Mouse (Mus musculus): ENCODE measurements around the gene Tmem221.
"Not testable (repeated sequence)": the region's sequence is repeated elsewhere in the genome, so short reads cannot be mapped to it uniquely, and the experiment has no call there.

Tmem221 gene

GRCm38 (mm10) chr8:71547590-71547989, 11.1 kb downstream of the Tmem221 start:
- no peak for DNase-seq (ENCODE audit: low spot score)

DNA sequence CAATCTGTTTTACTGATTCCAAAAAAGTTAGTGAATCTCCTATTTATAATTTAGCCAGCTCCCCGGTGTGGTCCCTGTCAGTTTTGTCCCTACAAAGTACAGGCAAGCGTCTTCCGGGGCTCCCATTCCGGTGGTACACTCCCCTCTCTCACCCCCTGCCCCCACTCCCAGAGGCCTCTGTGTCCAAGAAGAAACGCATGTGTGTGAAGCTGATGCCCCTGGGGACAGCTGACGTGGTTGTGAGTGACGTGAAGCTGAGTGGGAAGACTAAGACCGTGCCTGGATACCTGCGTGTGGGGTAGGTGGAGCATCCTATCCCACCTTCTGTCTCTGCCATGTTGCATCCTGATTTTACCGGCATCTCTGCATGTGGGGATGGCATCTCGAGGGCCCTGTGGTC, 13.6 kb downstream of the Tmem221 start:
- no peak for DNase-seq (ENCODE audit: low spot score)

GRCm38 (mm10) chr8:71543755-71544154, 14.9 kb downstream of the Tmem221 start:
- no peak for DNase-seq (ENCODE audit: low spot score)

DNA sequence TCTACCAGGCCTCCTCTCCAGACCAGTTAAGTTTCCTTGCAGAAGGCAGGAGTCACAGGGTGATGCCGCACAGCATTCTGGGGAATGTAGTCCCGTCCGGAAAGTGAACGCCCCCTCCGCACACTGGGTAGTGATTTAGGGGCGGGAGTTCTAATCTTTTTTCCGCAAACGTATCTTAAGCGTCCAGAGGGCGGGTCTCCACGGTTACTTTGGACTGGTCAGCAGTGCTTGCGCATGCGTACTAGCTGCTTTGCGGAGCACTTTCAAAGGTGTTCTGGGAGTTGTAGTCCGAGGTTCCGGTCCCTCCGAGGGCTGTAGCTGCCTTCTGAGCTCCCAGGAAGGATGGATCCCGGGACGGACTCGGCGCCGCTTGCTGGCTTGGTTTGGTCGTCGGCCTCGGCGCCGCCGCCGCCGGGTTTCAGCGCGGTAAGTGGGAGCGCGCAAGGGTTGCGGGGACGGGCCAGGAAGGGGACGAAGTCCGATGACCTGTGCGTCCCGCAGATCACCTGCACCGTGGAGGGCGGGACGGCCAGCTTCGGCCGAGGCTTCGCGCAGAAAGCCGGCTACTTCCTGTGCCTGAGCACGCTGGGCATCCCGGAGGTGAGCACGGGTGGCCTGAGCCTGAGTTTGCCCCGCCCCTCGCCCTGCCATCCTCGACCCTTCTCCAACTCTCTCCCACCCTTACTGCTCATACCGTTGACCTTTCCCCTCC, 15.9 kb downstream of the Tmem221 start, which contains the start of gene Mvb12a:
Gene Mvb12a (plus strand): TSS at position 291 of the 712 bp plus-strand sequence.
- DNase-seq (ENCODE audit: low spot score) = peak; percentile 93

DNA sequence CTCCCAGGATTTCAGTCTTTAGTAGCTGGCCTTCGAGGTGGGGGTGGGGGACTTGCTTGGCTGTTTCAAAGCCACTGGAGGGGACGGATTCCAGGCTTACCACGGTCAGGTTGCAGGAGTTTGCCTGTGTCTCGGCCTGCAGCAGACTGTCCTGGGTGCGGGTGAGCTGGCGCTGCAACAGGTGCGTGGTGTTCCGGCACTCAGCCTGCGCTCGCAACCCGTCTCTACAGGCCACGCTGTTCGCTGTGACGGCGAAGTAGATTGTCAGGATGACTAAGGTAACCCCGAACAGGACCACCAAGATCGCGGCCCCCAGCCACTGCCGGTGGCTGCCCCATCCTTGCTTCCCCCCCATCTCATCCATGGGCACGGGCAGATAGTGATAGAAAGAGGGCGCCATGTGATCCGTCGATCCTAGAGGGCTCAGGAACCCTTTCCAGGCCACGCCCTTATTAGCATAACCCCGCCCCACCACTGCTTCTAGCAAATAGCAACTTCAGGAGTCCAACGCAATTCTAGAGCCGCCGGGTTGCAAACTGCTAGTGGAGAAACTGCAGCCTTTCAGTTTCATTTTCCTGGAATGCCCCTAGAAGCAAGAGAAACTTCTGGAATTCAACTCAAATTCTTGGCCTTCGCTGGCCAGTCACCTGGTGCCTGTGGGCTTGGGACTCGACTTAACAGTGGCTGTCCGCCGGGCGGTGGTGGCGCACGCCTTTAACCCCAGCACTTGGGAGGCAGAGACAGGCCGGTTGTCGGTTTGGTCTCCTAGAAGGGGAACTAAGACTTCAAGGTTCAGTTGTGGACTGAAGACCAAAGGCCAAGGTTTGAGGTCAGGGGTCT, 21.4 kb downstream of the Tmem221 start, which contains the start of gene Bst2:
Gene Bst2 (minus strand): TSS at position 429 of the 840 bp plus-strand sequence.
- peak; percentile 86 for DNase-seq (ENCODE audit: low spot score)

DNA sequence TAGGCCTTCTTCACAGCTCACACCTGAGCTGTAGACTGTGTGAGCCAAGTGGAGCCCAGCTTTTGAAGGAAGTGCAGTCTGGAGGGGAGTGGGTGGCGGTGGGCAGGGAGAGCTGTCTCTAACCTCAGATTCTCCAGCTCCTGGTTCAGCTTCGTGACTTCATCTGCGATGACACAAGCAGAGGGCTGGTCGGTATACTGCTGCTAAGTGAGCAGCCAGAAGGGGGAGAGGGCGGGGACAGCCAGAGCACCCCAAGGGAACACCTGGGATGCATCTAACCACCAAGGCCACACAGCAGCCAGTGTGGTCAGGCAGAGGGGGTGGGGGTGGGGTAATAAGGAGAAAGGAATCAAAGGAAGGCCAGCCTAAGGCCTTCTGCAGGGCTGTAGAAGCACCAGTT, 23.0 kb downstream of the Tmem221 start:
- no peak for DNase-seq (ENCODE audit: low spot score)

DNA sequence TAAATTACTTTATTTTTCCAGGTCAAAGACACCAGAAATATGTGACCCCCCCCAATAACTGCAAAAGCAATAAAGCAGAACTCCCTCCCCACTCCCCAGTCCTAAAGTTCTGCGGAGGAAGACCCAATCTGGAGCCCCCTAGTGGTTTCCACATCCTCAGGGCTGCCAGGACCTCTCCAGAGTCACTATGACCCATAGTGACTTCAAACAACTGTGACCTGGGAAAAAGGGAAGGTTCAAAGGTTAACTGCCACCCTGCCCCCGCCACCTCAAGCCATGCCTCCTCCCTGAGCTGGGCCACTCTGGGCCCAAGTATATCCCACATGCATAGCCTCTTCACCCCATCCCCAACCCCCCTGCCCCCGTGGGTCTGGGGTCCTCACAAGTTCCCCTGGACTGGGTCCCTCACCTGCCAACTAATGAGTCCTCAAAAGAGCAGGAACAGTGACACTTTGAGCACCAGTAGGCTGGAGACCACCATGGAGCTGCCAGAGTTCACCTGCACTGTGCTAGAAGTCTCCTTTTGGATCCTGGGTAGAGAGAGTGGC, 24.3 kb downstream of the Tmem221 start:
- DNase-seq (ENCODE audit: low spot score) = no peak

DNA sequence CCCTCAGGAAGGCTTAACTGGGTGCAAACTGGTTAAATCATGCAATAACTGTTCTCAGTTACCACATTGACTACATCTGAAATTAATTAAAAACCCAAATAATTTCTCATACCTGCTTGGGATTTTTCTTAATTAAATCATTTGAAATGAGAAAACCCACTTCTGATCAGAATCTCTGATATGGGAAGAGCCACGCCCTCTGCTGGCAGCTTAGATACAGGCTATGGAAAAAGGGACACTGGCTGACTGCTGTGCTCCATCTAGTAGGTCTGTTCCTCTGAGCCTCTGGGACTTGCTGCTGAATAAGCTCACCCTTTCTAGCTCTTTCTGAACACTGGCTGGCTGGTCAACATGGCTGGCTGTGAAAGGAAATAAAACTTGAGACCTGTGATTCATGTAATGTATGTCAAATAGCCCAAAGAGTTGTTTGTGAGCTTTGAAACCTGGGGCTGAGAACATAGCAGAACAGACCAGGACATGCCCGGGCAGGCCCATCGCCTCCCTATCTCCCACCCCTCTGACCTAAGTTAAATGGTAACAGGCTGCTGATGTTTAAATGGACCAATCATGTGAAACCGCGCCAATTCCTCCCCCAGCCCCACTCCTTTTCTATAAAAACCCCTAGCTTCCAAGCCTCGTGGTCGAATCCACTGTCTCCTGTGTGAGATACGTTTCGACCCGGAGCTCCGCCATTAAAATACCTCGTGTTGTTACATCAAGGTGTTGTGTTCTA, 27.8 kb downstream of the Tmem221 start:
- not testable (repeated sequence) for DNase-seq (ENCODE audit: low spot score)

DNA sequence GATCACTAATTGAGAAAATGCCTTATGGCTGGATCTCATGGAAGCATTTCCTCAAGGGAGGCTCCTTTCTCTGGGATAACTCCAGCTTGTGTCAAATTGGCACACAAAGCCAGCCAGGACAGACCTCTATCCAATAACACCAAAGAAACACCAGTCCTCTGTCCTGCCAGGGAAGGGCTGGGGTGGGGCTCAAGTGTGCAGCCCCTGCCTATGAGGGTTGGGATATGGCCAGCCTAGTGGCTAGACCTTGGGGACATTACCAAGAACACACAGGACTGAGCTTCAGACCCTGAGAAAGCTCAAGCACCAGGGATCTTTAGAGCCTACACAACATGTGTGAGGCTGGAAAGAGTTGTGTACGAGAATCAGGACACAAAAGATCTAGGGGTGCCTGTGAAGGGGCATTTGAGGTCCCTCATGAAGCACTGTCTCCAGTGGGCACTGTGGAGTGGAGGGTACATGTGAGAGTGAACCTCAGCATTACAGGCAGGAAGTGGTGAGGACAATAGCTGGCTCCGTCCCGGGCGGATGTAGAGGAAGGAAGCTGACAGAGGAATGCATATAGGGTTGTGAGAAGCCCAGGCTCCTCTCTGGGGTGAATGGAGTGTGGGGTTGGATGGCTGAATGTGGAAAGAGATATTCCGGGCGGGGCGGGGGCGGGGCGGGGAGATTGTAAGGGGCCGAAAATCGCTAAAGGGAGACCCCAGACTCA, 30.2 kb downstream of the Tmem221 start:
- DNase-seq (ENCODE audit: low spot score) = no peak

DNA sequence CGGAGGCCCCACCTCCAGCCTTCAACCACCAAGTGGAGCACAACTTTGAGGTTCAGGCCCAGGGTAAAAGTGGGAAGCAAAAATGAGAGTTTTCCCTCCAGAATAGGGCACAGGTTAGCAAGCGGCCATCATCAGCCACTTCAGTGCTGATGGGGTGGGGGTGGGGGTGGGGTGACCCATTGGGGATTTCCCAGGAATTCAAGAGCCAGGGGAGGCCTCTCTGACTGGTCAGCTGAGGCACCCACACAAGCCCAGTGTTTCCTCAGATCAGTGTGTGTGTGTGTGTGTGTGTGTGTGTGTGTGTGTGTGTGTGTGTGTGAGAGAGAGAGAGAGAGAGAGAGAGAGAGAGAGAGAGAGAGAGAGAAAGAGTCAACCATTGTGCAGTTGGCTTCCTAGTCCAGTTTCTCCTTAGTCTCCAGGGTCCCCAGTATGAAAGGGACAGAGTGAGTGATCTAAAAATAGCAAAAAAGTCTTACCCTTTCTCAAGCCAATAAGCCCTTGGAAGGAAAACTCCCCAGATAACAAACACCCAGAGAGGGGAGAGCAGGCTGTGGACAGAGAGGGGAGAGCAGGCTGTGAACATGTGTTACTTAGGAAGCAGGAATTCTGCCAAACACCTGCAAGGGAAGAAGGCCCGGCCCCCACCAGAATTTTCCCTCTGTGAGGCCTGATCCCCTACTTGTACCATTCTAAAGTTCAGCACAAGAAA, 31.4 kb downstream of the Tmem221 start:
- no peak for DNase-seq (ENCODE audit: low spot score)

DNA sequence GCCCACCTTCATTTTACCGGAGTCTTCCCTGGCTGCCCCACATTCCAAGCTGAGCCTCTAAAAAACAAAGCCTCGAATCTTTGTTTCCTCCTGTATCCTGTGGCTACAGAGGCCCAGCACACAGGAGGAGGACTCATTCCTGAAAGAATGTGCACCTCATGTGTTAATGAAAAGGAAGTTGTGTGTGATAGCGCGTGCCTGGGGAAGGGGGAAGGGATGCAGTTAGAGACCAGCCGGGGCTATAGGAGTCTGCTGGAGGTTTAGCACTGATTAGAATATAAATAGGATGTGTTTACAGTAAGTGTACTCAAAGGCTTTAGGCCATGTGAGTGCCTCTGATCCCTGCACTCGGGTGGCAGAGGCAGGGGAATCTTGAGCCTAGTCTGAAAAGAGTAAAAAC, 32.4 kb downstream of the Tmem221 start:
- no peak for DNase-seq (ENCODE audit: low spot score)

DNA sequence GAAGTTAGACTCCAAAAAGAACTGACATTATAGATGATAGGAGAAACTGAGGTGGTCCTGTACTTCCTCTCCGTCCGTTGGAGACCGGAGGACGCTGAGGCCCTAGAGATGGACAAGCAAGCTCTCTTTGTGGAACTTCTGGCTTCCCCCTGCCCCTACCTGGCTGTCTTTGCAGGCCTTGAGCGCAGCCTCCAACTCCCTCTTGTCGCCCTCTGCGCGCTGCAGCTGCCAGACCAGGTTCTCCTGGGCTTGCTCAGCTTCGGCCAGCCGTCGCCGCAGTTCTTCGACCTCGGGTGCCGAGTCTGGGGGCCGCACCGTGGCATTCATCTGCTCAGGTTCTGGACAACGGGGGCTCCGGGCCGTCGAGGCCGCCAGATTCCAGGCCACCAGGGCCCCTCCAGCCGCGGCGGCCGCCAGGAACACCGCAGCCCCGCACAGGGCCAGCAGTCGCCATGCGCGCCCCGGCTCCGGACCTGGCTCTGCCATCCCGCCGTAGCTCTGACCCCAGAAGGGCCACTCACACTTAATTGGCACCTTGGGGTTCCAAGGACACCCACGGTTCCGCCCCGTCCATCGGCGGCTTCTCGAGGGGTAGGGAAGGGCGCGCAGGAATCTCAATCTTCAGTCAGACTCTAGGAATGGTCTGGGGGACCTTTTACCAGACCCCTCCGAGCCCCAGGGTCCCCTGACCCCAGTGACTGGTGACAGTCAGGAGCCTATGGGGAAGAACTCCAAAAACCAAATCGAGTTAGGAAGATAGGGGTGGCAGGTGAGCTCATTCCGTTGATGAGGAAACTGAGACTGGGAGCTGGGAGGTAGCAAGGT, 33.2 kb downstream of the Tmem221 start, which contains the start of gene Ccdc194:
Gene Ccdc194 (minus strand): TSS at position 486 of the 825 bp plus-strand sequence.
- no peak for DNase-seq (ENCODE audit: low spot score)

- peak; percentile 96 for DNase-seq (ENCODE audit: low spot score)
Measured at GRCm38 (mm10) chr8:71521634-71522033, 37.0 kb downstream of the Tmem221 start.

DNA sequence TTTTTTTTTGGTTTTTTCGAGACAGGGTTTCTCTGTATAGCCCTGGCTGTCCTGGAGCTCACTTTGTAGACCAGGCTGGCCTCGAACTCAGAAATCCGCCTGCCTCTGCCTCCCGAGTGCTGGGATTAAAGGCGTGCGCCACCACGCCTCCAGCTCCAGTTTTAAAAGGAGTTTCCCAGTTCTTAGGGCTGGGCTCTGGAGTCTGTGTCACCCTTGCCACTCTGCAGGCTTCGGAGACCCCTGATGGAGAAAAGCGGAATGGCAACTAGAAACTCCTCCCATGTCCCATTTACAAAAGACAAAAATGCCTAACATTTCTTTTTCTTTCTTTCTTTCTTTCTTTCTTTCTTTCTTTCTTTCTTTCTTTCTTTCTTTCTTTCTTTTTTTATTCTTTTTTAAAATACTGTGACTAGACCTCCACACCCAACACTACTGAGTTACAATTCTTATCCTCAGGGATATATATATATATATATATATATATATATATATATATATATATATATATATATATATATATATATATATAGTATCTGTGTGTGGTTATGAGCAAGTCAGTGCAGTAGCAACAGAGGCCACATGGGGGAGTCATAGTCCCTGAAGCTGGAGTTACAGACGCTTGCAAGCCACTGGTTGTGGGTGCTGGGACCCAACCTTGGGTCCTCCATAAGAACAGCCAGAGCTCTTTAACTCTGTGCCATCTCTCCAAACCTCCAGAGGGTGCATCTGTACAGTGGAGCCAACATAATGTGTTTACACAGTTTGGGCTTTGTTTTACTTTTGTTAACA, 39.4 kb downstream of the Tmem221 start:
- not testable (repeated sequence) for DNase-seq (ENCODE audit: low spot score)

DNA sequence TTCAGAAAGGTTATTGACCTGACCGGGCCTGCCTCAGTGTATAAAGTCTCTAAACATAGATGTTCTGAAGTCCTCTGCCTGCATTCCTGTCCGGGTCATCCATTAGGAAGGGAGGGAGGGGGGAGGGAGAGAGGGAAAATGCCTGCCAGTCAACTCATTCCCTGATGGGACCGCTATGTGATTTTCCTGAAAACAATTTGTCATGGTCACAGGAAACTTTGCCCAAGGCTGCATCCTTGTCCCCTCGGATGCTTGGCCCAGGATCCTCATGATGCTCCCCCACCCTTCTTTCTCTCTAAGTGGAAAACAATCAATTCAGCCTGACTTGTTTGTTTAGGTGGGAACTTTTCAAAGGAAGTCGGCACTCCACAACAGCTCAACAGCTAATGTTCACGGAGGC, 41.9 kb downstream of the Tmem221 start:
- no peak for DNase-seq (ENCODE audit: low spot score)

GRCm38 (mm10) chr8:71515043-71515442, 43.6 kb downstream of the Tmem221 start:
- DNase-seq (ENCODE audit: low spot score) = no peak

DNA sequence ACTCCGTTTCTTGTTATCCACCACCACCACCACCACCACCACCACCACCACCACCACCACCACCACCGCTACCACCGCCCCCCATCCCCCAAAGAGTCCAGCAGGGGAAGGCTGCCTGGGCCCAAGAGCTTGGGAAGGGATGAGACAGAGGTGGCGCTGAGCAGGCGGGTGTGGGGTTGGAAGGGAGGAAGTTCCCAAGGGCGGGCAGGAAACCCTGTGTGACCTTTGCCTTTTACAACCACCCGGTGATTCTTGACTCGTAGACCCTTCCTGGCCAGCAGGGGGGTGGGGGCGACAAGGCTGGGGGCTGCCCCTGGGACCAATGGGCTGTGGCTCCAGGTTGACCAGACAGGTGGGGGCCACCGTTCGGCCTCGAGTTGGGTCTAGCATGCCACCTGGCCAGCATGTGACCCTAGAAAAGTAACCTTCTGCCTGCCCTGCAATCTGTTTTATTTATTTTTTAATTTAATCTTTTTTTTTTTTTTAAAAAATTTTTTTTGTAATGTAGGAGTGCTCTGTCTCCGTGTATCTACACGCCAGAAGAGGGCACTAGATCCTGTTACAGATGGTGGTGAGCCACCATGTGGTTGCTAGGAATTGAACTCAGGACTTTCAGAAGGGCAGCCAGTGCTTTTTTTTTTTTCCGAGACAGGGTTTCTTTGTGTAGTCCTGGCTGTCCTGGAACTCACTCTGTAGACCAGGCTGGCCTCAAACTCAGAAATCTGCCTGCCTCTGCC, 45.5 kb downstream of the Tmem221 start:
- DNase-seq (ENCODE audit: low spot score) = no peak

- no peak for DNase-seq (ENCODE audit: low spot score)
Measured at GRCm38 (mm10) chr8:71511644-71512043, 47.0 kb downstream of the Tmem221 start, which contains the start of gene Plvap. Gene Plvap (minus strand): TSS chr8:71511752.
